Mouse (Mus musculus) midbrain, postnatal 0 days (tissue): ENCODE data around the gene Slfnl1. TPM values are rescaled to one million over a fixed set of nuclear protein-coding genes. Genes with fewer than 3 reads are reported as not detected.

Experiments
- ATAC-seq: fragments of 200-750 bp; cut with Nextera tagmentation; 2 replicates; pipeline ENCODE4 v1.8.0; 2017; ENCODE audit warnings: moderate number of reproducible peaks, mild to moderate bottlenecking, moderate TSS enrichment, moderate library complexity; ENCODE audit not compliant: low FRiP score
- DNase-seq: peaks from one replicate; pipeline ENCODE4 v3.0.0-alpha.2; 2015; ENCODE audit warnings: low spot score
- H3K27ac ChIP-seq: fragments of 300-500 bp; sonication (generic); 2 replicates; pipeline ENCODE4 v1.5.1; 2014; ENCODE audit warnings: low read depth, mild to moderate bottlenecking, low read length, mixed read lengths
- H3K27me3 ChIP-seq: fragments of 300-500 bp; sonication (generic); 2 replicates; pipeline ENCODE4 v1.6.1; 2014; ENCODE audit warnings: low read length, control low read depth, mixed read lengths; ENCODE audit not compliant: insufficient read depth
- H3K36me3 ChIP-seq: fragments of 300-500 bp; sonication (generic); 2 replicates; pipeline ENCODE4 v1.6.1; 2014; ENCODE audit warnings: low read length, control low read depth, mixed read lengths; ENCODE audit not compliant: insufficient read depth
- H3K4me1 ChIP-seq: fragments of 300-500 bp; sonication (generic); 2 replicates; pipeline ENCODE4 v1.6.1; 2014; ENCODE audit warnings: mild to moderate bottlenecking, control low read depth, antibody characterized with exemption, low read length, mixed read lengths; ENCODE audit not compliant: insufficient read depth
- H3K4me2 ChIP-seq: fragments of 300-500 bp; sonication (generic); 2 replicates; pipeline ENCODE4 v1.6.1; 2014; ENCODE audit warnings: low read depth, mild to moderate bottlenecking, low read length, mixed read lengths; ENCODE audit not compliant: poor library complexity, severe bottlenecking
- H3K4me3 ChIP-seq: fragments of 300-500 bp; sonication (generic); 2 replicates; pipeline ENCODE4 v1.5.1; 2014; ENCODE audit warnings: low read depth, mild to moderate bottlenecking, low read length, moderate library complexity
- H3K9ac ChIP-seq: fragments of 300-500 bp; sonication (generic); replicated peaks from 2 replicates; pipeline ENCODE4 v1.6.1; 2014; ENCODE audit warnings: mild to moderate bottlenecking, low read length, moderate library complexity, mixed read lengths; ENCODE audit not compliant: poor library complexity, severe bottlenecking
- H3K9me3 ChIP-seq: fragments of 300-500 bp; sonication (generic); 2 replicates; pipeline ENCODE4 v1.6.1; 2016; ENCODE audit warnings: low read length, control low read depth
- CTCF ChIP-seq: IDR thresholded peaks from 2 replicates; pipeline ENCODE4 v1.5.1; 2016; ENCODE audit warnings: antibody characterized with exemption, mild to moderate bottlenecking
- WGBS: fragments of 180-500 bp; shearing (Covaris S2); extraction: QIAGEN DNeasy Blood & Tissue Kit; methylation state at CpG from one replicate; pipeline ENCODE4 v1.1.7; 2014; 5-methylcytosine and 5-hydroxymethylcytosine counted together
- polyA plus RNA-seq: library from polyadenylated mRNA; unstranded; fragments of >200 nt; fragmentation: Nextera tagmentation; extraction: Ambion mirVana; gene quantifications from 2 replicates; pipeline ENCODE4 v1.2.1, GENCODE M21; 2015
- total RNA-seq: library from RNA; depleted of rRNA; stranded (reverse); fragments of >200 nt; gene quantifications from 2 replicates; pipeline ENCODE4 v1.2.3, GENCODE M21; 2014

The Slfnl1 gene
- total and polyA plus RNA-seq, 2 experiments from 2014 or later, result 1.0 TPM; not detected in 1

DNA sequence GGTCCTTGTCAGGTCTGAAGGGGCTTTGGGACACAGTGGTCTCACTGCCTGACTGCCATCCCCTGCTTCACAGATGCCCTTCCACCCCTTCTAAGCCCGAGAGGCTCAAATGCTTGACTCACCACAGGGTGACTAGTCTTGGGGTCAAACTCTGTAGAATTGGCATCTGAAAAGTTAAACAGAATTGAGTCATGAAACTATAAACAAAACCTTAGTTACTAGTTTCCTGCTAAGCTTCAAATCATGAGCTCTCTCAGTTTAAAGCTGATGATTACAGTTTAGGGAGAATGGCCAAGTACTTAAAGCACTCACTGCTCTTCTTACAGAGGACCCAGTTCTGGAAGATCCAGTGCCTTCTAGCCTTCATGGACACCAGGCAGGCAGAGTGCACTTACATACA lies 12.9 kb downstream of the Slfnl1 start:
- DNase-seq, result no peak
- no peaks in the 10 kb centered on the region for H3K9me3 ChIP-seq
- WGBS, result 79% methylated on average over 1 of the region's 1 CpGs
- ATAC-seq, result no peak
- no peak overlapping the region for H3K4me3 ChIP-seq
- H3K27me3 ChIP-seq, result no peaks in the 10 kb centered on the region
- H3K4me2 ChIP-seq, result no peak overlapping the region
- no peak for TF ChIP-seq CTCF
- no peak overlapping the region for H3K27ac ChIP-seq
- no peak overlapping the region for H3K9ac ChIP-seq
- no peaks in the 10 kb centered on the region for H3K4me1 ChIP-seq
- peaks cover 64% of the 10 kb centered on the region for H3K36me3 ChIP-seq

DNA sequence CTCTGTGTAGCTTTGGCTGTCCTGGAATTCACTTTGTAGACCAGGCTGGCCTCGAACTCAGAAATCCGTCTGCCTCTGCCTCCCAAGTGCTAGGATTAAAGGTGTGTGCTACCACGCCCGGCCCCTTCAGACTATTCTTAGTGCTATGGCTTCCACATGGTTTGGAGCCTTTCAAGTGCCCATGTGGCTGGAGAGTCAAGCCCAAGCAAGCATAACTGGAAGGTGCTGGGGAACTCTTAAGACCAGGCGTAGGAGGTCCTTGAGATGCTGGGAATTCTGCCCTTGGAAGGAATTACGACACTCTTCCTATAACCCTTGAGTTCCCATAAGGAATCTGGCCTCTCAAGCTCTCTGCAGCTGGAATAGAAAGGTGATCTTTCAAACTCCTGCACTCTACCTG lies 24.6 kb downstream of the Slfnl1 start:
- WGBS, result 97% methylated on average over 6 of the region's 6 CpGs
- H3K4me1 ChIP-seq, result no peaks in the 10 kb centered on the region
- no peak for TF ChIP-seq CTCF
- ATAC-seq (no peak), DNase-seq (no peak)
- H3K9ac ChIP-seq, result no peak overlapping the region
- no peak overlapping the region for H3K27ac ChIP-seq
- no peak overlapping the region for H3K4me2 ChIP-seq
- H3K4me3 ChIP-seq, result no peak overlapping the region
- no peaks in the 10 kb centered on the region for H3K27me3 ChIP-seq
- no peaks in the 10 kb centered on the region for H3K9me3 ChIP-seq
- H3K36me3 ChIP-seq, result peaks cover 62% of the 10 kb centered on the region

DNA sequence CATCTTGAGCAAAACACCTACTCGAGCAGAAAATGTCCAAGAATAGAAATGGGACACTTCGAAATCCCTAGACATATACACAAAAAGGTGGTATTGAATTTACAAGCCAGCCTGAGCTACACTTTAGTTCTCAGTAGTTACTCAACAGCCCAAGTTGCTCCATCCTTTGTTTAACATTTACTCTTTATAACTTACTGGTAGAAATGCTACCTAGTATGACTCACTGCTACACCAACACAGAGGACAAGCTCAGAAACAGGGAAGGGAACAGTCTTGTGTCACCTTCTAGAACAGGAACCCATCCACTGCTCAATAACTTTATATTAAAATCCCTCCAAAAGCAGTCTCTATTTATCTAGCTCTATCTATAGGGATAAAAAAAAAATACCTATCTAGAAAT lies 33.7 kb downstream of the Slfnl1 start:
- no peak for ATAC-seq

DNA sequence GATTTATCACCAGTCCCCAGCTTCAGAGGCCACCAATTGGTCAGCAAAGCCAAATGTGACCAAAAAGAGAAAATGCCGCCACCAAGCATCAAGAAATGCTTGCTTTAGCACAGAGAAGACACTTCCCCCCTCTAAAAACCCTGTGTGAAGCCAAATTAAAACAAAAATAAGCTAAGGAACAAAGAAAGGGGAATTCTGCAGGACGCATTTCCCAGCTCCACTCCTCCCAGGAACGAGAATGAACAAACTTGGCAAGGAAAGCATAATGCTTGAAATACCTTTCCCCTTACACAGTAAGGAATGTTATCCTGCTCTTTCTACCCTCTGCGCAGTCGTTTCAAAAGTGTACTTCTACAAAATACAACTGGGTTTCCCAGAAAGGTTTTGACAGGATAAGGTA lies 36.0 kb downstream of the Slfnl1 start:
- H3K4me1 ChIP-seq, result peaks cover 8% of the 10 kb centered on the region; the same call in 1 of the 2 replicates
- no peak overlapping the region for H3K4me3 ChIP-seq
- DNase-seq (no peak), ATAC-seq (no peak)
- H3K27me3 ChIP-seq, result no peaks in the 10 kb centered on the region
- no peaks in the 10 kb centered on the region for H3K9me3 ChIP-seq
- no peak for TF ChIP-seq CTCF
- no peak overlapping the region for H3K4me2 ChIP-seq
- 0 out of 2 replicates have a peak, but pooled peaks cover 7% of the 10 kb centered on the region for H3K36me3 ChIP-seq
- 52% methylated on average over 5 of the region's 5 CpGs for WGBS
- no peak overlapping the region for H3K9ac ChIP-seq
- H3K27ac ChIP-seq, result no peak overlapping the region

More for the DNA sequence above, 33.7 kb downstream of the Slfnl1 start:
- Histone ChIP-seq H3K27me3 (no peaks in the 10 kb centered on the region), H3K27ac (no peak overlapping the region), H3K9me3 (no peaks in the 10 kb centered on the region), H3K4me3 (no peak overlapping the region), H3K36me3 (peaks cover 15% of the 10 kb centered on the region; the same call in 1 of the 2 replicates), H3K4me1 (peaks cover 8% of the 10 kb centered on the region; the same call in 1 of the 2 replicates), H3K4me2 (no peak overlapping the region), H3K9ac (no peak overlapping the region)
- WGBS, result 88% methylated on average over 2 of the region's 2 CpGs
- no peak for DNase-seq
- no peak for TF ChIP-seq CTCF

DNA sequence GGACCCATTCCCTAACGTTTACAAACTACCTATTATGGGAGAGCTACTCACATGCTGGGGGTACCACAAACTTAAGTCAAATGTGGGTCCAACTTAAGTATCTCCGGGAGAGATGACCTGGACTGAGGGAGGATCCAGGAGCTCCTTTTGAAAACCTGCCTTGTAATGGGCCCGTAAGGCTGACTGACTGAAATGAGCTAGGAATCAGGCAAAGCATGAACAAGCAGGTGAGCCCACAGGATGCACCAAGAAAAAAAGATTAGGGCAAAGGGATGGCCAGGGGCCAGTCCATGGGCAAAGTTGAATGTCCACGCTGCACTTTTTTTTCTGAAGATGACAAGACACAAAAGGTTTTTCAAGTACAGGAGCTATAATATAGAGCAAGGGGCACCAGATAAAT lies 37.0 kb downstream of the Slfnl1 start:
- DNase-seq (no peak), ATAC-seq (no peak)
- Histone ChIP-seq H3K9ac (peak overlapping the region; percentile 86), H3K27me3 (no peaks in the 10 kb centered on the region), H3K4me2 (peak overlapping the region; percentile 75), H3K9me3 (no peaks in the 10 kb centered on the region), H3K27ac (peak overlapping the region; percentile 92; the same call in 1 of the 2 replicates), H3K36me3 (no peaks in the 10 kb centered on the region), H3K4me1 (peaks cover 8% of the 10 kb centered on the region; the same call in 1 of the 2 replicates), H3K4me3 (peak overlapping the region; percentile 73)
- 6% methylated on average over 4 of the region's 4 CpGs for WGBS
- no peak for TF ChIP-seq CTCF

DNA sequence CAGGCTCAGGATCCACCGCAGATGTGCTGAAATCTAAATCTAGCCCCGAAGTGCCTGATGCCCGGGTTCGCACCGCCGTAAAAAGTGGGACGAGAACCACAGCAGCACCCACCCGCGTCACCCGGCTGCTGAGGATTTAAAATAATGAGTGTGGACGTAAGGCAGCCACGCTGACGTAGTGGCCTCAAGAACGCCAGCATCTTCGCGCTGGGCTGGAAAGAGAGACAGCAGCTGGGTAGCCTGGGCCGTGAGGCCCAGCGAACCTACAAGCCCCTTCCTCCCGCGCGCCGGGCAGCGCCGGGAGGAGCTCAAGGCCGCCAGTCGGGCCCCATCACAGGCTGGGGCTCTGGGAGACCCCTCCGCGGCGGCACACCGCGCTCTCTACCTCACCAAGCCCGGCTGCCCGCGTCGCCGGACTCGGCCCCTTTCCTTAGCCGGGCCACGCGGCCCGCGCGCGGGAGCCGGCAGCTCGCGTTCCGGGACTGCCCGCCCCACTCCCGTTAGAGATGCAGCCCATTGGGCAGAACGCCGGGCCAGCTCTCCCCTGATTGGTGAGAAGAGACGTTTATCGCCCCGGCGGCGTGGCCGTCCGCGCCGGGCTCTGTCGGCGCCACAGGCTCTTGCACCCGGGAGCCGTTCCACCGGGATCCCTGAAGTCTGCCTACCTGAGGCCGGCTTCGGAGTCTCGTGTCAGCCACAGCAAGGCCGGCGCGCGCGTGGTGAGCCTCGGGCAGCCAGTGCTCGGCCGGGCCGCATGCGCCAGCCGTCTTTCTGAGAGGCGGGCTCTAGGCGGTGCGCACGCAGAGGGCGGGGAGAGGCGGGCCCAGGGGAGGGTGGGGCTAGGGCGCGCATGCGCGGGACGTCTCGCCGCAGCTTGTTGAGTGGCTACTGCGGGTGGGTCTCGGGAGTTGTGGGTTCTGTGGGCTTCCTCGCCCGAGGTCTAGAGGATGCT lies 37.7 kb downstream of the Slfnl1 start, which contains the start of gene Ctps:
Ctps (minus strand) TSS at position 791 of the 952 bp plus-strand sequence.
- Histone ChIP-seq H3K9me3 (no peaks in the 10 kb centered on the region), H3K4me3 (peak within 1 kb of the TSS; percentile 73), H3K36me3 (no peaks in the 10 kb centered on the region), H3K27me3 (no peaks in the 10 kb centered on the region), H3K4me1 (peaks cover 8% of the 10 kb centered on the region; the same call in 1 of the 2 replicates), H3K9ac (peak within 1 kb of the TSS; percentile 86), H3K27ac (peak within 1 kb of the TSS; percentile 92), H3K4me2 (peak within 1 kb of the TSS; percentile 75)
- no peak for TF ChIP-seq CTCF
- DNase-seq (peak; percentile 97), ATAC-seq (peak; percentile 97)
- 0% methylated on average over 91 of the region's 97 CpGs for WGBS
